Mouse (Mus musculus) telencephalon, adult 2 months (tissue): ENCODE data around the gene Il13.

ENCODE experiments used
- DNase-seq: peaks from one replicate; pipeline ENCODE4 v3.0.0-alpha.2; 2011; ENCODE audit warnings: low read depth, low spot score

The Il13 gene

DNA sequence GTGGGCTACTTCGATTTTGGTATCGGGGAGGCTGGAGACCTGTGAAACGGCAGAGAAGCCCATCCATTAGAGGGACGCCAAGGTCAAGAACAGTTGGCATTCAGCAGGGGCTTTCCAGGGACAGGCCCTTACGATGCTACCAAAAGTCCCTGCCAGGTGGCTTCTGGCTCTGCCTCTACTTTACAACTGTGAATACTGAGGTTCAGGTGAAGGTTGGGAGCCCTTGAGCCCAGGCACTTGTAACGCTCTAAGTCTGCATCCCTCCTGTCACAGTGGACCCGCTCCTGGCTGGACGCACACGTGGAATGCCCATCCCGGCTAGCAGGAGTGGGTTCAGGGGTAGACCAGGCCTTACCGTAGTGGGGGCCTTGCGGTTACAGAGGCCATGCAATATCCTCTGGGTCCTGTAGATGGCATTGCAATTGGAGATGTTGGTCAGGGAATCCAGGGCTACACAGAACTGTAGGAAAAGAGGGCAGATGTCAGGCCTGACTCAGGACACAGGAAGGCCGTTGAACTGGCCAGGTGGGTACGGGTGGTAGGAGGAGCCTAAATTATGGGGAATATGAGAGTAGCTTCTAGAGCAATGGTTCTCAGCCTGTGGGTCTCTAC is 2.3 kb downstream of the Il13 start:
- no peak for DNase-seq

DNA sequence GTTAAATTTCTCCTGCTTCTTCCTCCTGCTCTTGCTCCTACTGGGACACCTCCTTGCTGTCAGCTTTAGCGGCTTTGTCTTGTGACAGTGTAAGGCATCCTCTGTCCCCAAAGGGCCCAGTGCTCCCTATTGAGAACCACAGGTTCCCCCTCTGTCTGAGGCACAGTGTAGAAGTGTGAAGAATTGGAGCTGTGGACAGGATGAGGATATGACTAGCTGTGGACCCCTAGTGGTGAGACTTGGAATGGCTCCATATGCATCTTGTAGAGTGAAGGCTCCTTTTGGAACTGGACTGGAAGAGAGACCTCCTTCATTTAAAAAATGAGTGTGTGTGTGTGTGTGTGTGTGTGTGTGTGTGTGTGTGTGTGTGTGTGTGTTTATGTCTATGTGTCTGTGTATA is 6.6 kb downstream of the Il13 start:
- peak; percentile 51 for DNase-seq

DNA sequence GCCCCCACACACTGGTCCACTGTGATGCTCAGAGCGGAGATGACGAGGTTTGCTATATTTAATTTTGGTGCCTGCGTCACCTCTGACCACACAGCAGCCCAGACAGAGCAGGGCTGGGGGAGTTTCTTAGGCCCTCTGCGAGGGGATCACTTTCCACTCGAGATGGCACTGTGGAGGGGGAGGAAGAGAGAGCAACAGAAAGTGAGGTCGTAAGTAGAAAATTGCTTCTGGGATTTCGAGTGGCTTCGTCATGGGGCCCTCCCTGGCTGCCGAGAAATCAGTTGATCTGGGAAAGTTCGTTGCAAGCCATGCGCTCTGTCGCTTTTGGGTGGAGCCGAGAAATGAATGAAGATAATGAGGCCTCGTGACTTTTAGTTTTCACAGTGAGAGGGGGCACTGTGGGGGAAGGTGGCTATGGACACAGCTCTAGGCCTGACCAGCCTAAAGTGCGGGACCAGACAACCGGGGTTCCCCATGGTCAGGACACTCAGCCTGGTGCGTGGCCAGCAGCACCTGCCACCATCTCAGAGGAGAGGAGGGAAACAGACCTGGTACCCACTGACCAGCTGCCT is 7.6 kb downstream of the Il13 start:
- no peak for DNase-seq

DNA sequence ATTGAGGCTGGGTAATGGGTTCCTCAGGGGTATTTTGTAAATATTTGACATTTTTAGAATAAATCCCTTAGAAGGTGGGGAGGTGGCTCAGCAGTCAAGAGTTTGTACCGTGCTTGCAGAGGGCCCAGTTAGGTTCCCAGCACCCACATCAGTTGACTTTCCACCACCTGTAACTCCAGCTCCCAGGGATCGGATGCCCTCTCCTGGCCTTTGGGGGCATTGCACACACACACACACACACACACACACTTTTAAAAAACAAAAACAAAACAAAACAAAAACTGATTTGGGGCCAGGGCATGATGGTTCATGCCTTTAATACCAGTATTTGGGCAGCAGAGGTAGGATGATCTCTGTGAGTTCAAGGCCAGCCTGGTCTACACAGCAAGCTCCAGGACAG is 10.4 kb downstream of the Il13 start:
- DNase-seq: no peak

DNA sequence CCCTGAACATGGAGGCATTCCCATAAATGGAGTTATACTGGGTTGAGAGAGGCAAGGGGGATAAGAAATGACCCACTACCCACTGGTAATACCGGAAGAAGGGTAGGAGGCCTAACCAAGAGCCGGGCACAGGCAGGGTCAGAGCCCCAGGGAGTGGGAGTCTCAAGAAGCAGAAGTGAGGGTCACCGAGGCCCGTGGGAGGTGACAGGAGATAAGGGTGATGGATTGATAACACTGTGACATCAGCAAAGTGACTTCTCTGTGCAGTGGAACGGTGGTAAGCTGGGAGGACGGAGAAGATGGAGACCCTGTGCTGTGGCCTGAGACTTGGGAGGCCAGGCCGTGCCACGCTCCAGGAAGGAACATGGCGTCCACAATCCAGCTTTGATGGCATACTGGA is 10.9 kb downstream of the Il13 start:
- no peak for DNase-seq

DNA sequence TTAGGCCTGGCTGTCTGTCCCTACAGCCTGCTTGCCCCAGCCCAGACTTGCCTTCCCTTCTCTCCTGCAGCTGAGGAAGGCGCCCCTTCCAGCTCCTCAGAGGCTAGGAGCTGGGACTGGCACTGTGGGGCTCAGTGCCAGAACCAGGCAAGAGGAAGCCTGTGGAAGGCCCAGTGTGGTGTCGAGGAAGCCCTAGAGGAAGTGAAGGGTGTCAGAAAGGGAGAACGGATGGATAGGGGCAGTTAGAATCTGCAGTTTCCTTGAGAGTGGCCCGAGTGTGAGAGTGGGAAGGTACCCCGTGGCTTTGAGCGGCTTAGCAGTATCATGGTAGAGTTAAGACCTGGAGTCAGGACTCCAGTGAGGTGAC is 12.1 kb downstream of the Il13 start:
- DNase-seq: no peak

DNA sequence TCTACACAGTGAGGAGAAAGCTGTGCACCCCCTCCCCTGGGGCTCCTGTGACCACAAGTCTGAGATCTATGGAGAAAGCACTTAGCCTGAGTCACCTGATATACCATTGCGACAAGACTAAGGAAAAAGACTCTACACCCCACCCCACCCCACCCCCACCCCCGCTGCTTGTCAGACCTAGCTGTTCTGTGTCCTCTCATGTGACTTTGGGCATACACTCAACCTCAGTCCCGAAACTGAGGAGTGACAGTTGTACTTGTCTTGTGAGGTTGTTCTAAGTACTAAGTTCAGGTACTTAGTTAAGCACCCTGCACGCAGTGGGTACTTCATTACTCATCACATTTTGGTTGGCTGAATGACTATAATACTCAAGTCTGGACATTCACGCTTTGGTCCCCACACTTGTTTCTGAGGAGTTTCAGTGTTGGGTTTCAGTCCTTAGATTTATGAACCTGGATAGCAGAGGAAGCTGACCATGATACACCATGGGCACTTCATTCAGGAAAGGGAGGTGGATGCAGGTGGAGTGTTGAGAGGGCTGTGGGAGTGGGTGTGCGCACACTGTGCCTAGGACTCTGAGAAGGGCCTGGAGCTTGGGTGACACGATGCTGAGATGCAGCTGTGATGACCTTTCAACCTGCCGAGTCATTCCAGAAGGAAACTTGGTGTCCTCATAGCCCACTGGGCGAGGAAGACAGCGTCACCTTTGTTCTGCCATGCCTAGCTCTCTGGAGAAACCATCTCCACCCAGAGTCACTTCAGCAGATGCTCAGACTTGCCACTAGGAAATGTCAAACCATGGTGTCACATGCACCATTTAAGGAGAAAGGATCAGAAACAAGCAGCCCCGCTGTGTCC is 12.7 kb downstream of the Il13 start:
- no peak for DNase-seq

DNA sequence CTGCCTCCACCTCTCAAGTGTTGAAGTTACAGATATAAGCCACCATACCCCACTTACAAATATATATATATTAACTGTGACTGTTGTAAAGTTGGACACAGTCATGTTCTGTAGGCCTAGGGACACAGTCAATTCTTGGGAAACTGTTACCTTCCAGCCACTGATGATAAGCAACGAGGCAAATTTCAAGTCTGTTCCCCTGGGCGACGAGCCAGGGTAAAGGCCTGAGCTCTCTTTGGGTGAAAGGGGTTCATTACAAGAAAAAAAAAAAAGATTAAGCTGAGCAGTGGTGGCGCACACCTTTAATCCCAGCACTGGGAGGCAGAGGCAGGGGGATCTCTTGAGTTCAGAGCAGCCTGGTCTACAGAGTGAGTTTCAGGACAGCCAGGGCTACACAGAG is 14.4 kb downstream of the Il13 start:
- DNase-seq: no peak

DNA sequence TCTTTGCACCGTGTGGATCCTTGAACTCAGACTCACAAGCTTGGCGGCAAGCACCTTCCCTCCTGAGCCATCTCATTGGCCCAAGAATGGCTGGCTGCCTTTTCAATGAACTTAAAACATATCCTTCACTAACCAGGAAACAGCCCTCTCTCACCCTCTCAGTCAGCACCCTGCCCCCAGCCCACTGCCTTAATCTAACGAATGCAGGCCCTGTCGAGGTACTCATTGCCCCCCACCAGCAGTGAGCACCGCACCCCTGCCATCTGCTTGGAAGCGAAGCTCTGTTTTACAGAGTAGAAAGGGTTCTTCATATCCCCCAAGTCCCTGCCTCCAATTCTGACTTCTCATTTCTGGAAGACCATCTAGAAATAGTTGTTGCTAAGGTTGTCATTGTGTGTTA is 15.1 kb downstream of the Il13 start:
- DNase-seq: no peak

DNA sequence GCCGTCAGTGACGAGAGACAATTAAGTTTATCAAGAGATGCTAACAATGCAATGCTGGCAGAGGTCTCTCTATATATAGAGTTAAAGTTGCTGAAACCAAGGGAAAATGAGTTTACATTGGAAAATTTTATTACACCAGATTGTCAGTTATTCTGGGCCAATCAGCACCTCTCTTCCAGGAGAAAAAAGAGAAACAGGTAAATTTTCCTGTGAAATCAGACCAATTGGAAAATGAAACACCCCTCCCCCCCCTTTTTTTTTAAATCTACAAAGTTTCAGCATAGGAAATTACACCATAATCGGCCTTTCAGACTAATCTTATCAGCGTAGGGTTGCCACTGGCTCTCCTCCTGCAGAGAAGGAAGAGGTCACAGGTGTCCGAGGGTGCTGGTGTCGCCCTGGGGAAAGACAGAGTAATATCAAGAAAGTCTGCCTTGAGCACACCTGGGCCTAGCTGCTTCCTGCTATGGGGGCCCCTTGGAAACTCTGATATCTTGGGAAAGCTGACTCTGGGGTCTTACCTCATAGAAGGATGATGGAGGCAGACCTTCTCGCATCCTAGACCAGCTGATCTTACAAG is 15.8 kb downstream of the Il13 start, which contains the start of gene Il4:
TSS of gene Il4 (minus strand) at position 51 of the 580 bp plus-strand sequence.
- no peak for DNase-seq

DNA sequence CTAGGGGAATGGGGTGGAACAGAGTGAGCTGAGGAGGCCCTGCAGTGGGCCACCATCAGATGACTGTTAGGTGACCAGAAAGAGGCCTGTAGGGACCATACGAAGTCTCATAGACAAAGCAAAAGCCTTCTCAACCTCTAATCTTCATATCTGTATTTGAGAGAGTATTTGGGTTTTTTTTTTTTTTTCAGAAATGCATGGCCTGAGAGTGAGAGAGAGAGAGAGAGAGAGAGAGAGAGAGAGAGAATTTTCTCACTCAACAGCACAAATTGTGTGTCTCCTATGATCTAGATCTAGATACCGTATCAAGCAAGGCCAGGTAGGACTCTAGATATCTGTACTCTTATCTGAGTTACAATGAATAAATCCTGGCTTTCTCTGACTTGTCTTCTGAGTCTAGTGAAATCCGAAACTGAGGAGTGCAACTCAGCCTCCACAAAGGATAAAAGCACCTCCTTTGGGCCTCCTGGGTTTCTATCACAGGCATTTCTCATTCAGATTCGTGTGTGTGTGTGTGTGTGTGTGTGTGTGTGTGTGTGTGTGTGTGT is 16.9 kb downstream of the Il13 start:
- DNase-seq: no peak

DNA sequence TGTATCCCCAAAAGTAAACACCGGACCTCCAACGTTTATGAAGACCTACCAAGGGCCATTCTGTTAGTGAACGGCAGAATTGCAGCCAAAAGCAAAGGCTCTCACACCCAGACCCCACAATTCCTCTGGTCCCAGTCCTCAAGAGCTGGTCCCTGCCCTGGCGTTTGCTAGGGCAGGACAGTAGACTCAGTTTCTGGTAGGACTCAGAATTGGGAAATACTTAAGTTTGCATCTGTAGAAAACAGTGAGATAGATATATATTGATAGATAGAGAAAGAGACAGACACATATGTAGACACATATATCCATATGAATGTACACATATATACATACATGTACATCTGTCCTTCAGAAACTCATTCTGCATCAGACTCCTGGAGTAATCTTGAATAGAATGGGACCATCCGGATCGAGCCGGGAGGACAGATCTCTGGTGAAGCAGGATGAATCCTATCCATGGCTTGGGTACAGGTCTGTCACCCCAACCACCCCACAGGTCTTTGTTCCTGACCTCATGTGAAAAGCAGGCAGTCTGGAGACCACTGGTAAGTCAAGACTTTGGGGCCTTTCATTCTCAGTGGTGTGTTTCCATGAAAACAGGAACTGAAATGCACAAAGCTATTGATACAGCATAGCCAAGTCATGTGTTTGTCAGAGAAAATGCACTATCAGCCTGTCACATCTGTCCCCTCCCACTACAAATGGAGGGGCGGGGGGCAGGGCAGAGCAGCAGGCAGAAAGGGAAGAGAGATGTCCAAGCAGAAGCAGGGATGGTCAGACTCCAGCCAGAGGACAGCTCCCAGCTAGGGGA is 17.5 kb downstream of the Il13 start:
- no peak for DNase-seq

DNA sequence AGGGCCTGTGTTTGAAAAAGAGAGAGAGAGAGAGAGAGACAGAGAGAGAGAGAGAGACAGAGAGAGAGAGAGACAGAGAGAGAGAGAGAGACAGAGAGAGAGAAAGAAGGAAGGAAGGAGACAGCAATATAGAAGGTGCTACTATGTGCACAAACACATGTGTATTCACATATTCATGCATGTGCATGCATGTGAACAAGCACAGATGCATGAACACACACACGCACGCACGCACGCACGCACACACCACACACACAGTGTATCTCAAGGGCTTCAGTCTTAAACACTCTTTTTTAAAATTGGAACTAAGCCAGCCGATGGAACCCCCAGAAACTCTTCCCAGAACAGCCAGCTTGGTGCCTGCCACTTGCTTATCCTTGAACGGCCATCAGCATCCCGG is 18.9 kb downstream of the Il13 start:
- DNase-seq: no peak

DNA sequence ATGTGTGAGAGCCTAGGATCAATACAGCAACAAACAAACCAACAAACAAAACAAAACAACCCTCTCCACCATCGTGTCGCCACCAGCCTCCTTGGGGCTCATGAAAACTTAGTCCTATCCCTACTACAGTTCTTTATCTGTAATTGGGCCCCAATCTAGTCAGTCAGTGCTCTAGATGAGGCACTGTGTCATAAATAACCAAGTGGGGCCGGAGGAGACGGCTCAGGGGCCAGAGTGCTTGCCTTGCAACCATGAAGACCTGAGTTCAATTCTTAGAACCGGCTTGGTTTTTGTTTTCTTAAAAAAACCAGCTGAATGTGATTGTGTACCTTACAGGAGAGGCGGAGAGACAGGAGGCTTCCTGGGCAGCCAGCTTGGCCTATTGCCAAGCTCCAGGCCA is 19.3 kb downstream of the Il13 start:
- no peak for DNase-seq

DNA sequence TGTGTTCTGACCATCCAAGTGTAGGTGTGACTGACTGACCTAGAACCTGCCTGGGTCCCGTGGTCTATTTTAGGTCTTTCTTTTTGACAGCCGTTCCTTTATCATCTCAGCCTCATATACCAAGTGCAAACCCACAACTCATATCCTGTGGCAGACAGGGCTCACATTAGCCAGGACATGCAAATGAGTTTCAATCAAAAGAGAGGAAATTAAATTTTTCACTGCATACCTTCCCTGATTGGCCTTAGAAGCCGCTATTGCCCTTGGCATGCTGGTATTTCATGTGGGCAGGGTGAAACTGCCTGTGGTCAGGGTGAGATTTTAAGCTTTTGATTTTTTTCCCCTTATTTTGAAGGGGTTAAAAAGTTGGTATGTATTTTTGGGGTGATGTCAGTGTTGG is 24.8 kb downstream of the Il13 start:
- DNase-seq: no peak

DNA sequence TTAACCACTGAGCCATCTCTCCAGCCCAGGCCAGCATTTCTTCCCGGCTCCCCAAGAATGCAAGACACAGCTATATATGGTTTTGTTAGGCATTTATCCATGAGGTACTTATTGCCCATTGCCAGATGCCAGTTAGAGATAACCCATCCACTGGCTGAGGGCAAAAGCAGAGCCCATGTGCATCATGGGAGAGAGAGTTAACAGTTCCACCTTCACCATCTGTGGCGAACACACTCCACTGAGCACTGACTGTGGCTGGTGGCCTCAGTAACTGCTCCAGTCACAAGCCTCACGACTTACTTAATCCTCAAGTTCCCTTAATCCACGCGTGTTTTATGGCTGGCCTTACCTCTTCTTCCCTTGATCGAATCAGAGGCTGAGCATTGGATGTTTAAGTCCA is 25.3 kb downstream of the Il13 start:
- DNase-seq: no peak

DNA sequence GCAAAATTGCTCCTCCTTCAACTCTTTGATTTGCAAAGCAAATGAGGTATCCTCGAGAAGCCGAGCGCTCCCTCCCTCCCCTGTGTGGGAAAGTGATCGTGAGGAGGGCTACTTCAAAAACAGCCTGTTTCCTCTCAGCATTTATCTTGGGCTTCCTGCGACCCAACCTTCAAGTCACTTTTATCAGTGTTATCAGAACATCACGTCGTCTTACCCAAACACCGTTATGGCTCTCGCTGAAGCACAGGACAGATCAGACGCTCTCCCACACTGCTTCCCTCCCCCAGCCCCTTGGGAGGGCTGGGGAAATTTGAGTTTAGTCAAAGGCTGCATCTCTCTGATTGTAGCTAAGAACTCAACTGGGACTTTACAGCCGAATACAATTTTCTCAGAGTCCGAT is 28.9 kb downstream of the Il13 start:
- DNase-seq: no peak

DNA sequence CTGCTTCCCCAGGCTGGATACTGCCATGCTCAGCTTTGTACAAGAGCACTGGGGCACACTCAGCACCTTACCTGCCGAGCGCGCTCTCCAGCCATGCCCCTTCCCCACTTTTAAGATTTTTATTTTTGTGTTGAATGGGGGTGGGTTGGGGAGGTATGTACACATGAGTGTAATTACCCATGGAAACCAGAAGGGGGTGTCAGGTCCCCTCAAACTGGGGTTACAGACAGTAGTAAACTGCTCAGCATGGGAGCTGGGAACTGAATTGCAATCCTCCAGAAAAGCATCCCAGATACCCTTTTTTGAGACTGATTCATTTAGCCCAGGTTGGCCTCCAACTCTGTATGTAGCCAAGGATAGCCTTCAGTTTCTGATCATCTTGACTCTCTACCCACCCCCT is 29.5 kb downstream of the Il13 start:
- DNase-seq: no peak

DNA sequence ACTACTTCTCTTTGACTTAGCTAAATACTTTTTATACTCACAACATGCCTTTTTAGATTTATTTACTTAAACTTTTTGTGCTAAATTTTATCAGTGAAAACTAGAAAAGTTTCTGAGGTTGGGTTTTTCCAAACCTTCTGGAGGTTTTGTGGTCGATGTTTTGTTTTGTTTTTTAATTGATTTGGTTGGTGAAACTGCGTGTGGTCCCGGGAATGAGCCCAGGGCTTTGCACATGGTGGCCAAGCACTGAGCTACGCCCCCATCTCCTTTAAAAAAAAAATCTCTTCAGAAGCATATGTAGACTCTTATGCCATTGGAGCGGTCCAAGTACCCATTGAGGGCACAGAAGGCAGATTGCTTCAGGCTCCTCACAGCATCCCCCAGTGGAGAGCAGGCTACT is 43.4 kb downstream of the Il13 start:
- no peak for DNase-seq

DNA sequence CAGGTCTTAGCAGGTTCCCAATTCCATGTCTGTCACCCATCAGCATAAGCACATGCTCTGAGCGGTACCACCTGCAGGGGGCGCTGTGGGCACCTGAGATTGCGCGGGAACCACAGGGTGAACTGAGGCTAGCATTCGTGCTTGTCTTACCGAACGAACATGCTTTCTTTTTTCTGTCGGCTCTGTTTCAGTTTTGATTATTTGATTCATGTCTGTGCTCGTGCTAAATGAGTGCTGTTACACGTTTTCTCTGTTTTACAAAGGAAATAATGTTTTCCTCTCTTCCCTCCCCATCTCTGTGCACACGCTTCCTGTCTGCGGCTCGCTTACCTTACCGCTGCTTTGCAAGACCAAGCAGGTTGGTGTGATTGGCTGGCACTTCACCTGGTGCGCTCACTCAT is 44.1 kb downstream of the Il13 start:
- no peak for DNase-seq

DNA sequence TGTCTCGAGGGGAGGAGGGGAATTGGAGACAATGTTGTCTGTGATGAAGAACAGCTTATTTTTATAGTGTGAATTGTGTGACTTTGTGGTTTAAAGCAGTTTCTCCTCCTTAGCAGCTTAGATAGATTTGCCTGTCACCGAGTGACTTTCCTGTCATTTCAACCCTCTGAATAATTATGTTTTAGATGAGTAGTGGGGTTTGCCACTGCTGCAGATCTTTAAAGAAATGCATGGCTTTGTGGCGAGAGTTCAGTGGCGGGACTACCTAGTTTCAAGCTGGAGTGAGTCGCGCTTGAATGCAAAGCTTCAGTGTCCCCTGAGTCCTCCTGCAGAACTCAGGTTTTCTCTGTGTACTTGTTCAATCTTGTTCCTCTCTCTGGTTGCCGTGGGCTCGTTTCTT is 46.2 kb downstream of the Il13 start:
- no peak for DNase-seq

DNA sequence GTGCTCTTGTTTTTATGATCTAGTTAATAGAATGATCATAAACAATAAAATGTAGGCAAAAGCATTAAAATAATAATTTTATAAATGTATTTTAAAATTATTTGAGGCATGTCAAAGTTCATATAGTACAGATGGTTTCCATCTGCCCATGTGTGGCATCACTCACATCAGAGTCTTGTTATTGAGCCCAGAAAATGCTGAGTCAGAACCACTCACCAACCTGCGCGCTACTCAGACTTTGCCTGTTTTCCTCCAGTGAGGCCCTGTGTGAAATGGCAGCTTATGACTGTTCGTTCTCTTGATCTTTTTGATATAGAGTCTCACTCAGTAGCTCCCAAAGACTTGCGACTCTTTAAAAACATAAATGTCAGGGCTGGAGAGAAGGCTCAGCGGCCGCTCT is 49.0 kb downstream of the Il13 start:
- no peak for DNase-seq
